Mouse (Mus musculus): Measurements from ENCODE around the gene Wwc1. TPM values are rescaled to one million over a fixed set of nuclear protein-coding genes. Genes with fewer than 3 reads are reported as not detected.
"Not testable (repeated sequence)": the region's sequence is repeated elsewhere in the genome, so short reads cannot be mapped to it uniquely, and the experiment has no call there.

Wwc1 gene
- polyA plus RNA-seq, 1 experiment from 2014 or later: 10.9 TPM

- H3K9ac ChIP-seq: no peak within 1 kb of the TSS
- ATAC-seq (ENCODE audit: insufficient read depth, low FRiP score, low read depth): no peak
- peak within 1 kb of the TSS; percentile 56 for H3K4me2 ChIP-seq
- no peaks in the 10 kb centered on the region for H3K9me3 ChIP-seq
- H3K27ac ChIP-seq: no peak within 1 kb of the TSS
- peaks cover 39% of the 10 kb centered on the region for H3K27me3 ChIP-seq (replicated peaks)
- peaks cover 9% of the 10 kb centered on the region for H3K4me1 ChIP-seq
- WGBS: 14% methylated on average over 11 of the region's 11 CpGs
- peak within 1 kb of the TSS; percentile 32 for H3K4me3 ChIP-seq (replicated peaks)
- H3K36me3 ChIP-seq: no peaks in the 10 kb centered on the region
Measured at GRCm38 (mm10) chr11:35798874-35799273, 181.5 kb downstream of the Wwc1 start, which contains the start of gene Fbll1. Fbll1 (minus strand) TSS chr11:35798884.

GRCm38 (mm10) chr11:35798495-35798820 lies 181.9 kb downstream of the Wwc1 start:
- no peaks in the 10 kb centered on the region for H3K9me3 ChIP-seq
- H3K27me3 ChIP-seq (replicated peaks): peaks cover 39% of the 10 kb centered on the region
- H3K27ac ChIP-seq: no peak overlapping the region
- ATAC-seq (ENCODE audit: insufficient read depth, low FRiP score, low read depth): no peak
- H3K4me2 ChIP-seq: peak overlapping the region; percentile 56
- WGBS: 5% methylated on average over 23 of the region's 23 CpGs
- H3K9ac ChIP-seq: no peak overlapping the region
- peak overlapping the region; percentile 32 for H3K4me3 ChIP-seq (replicated peaks)
- peaks cover 9% of the 10 kb centered on the region for H3K4me1 ChIP-seq
- H3K36me3 ChIP-seq: no peaks in the 10 kb centered on the region

- Histone ChIP-seq H3K27me3 (replicated peaks) (peaks cover 39% of the 10 kb centered on the region), H3K9me3 (no peaks in the 10 kb centered on the region)
- no peak for ATAC-seq (ENCODE audit: insufficient read depth, low FRiP score, low read depth)
Measured at GRCm38 (mm10) chr11:35797751-35798494, 182.4 kb downstream of the Wwc1 start.

GRCm38 (mm10) chr11:35792800-35793199 lies 187.5 kb downstream of the Wwc1 start:
- ATAC-seq (ENCODE audit: insufficient read depth, low FRiP score, low read depth); H3K27ac ChIP-seq: not testable (repeated sequence)
- peaks cover 25% of the 10 kb centered on the region for H3K27me3 ChIP-seq (replicated peaks)

More at GRCm38 (mm10) chr11:35797751-35798494, 182.4 kb downstream of the Wwc1 start:
- H3K4me2 ChIP-seq: peak overlapping the region; percentile 56
- no peaks in the 10 kb centered on the region for H3K36me3 ChIP-seq
- H3K27ac ChIP-seq: no peak overlapping the region
- peak overlapping the region; percentile 32 for H3K4me3 ChIP-seq (replicated peaks)
- H3K4me1 ChIP-seq: peaks cover 9% of the 10 kb centered on the region
- WGBS: 5% methylated on average over 75 of the region's 86 CpGs
- no peak overlapping the region for H3K9ac ChIP-seq

GRCm38 (mm10) chr11:35788443-35788842 lies 191.9 kb downstream of the Wwc1 start:
- H3K36me3 ChIP-seq: peaks cover 15% of the 10 kb centered on the region
- no peak overlapping the region for H3K27ac ChIP-seq
- H3K9ac ChIP-seq: no peak overlapping the region
- no peaks in the 10 kb centered on the region for H3K9me3 ChIP-seq
- H3K4me3 ChIP-seq (replicated peaks): no peak overlapping the region
- no peak overlapping the region for H3K4me2 ChIP-seq
- no peaks in the 10 kb centered on the region for H3K4me1 ChIP-seq
- no peaks in the 10 kb centered on the region for H3K27me3 ChIP-seq (replicated peaks)
- 81% methylated on average over 2 of the region's 2 CpGs for WGBS
- ATAC-seq (ENCODE audit: insufficient read depth, low FRiP score, low read depth): no peak

More at GRCm38 (mm10) chr11:35792800-35793199, 187.5 kb downstream of the Wwc1 start:
- H3K9ac ChIP-seq; H3K4me3 ChIP-seq (replicated peaks); H3K4me2 ChIP-seq; H3K9me3 ChIP-seq; H3K36me3 ChIP-seq; H3K4me1 ChIP-seq: not testable (repeated sequence)
- 79% methylated on average over 5 of the region's 5 CpGs for WGBS

Other genes with a start within 250 kb of the Wwc1 start
- 16.2 and 17.6 TPM in 2 replicates for gene Pank3, start 211.0 kb downstream of the Wwc1 start, polyA plus RNA-seq (2015; fragmentation: Nextera tagmentation; extraction: Ambion mirVana)
- gene Fbll1, start 181.6 kb downstream of the Wwc1 start, polyA plus RNA-seq (2015; fragmentation: Nextera tagmentation; extraction: Ambion mirVana): 0.57 and 0.90 TPM in 2 replicates
- 81.6 and 94.9 TPM in 2 replicates for gene Rars, start 146.0 kb downstream of the Wwc1 start, polyA plus RNA-seq (2015; fragmentation: Nextera tagmentation; extraction: Ambion mirVana)

All from stomach, embryonic 15.5 days (tissue).